ENCODE assay signal across 16 mouse cellular contexts in genomic region chr6:50329380-50329779, GRCm38 (mm10).
DNase-seq lines count a peak whose midpoint lies in the region; ATAC-seq and TF ChIP-seq lines count a peak whose summit lies in the region.
"Had no signal": no experiment of that assay in that cellular context is flagged by ENCODE, and none has a peak within 500 bp of the region (broad histone marks: within the 10 kb centered on the region; RNA-seq: fewer than 3 reads in every experiment).

No protein-coding gene starts in this region.

- WGBS in heart, embryonic 13.5 days: 75% methylated on average over 8 of the region's 8 CpGs
- 42% methylated on average over 8 of the region's 8 CpGs for WGBS in lung, postnatal 0 days
- 49% methylated on average over 8 of the region's 8 CpGs for WGBS in stomach, embryonic 16.5 days

- no peaks in the 10 kb centered on the region for H3K27me3 ChIP-seq in heart, embryonic 13.5 days (replicated peaks)
- no peaks in the 10 kb centered on the region for H3K27me3 ChIP-seq in lung, postnatal 0 days (replicated peaks; ENCODE audit: insufficient read depth, low read length)
- H3K27me3 ChIP-seq in stomach, embryonic 16.5 days (ENCODE audit: control insufficient read depth, insufficient read depth, low read length): no peaks in the 10 kb centered on the region
- H3K27me3 ChIP-seq: heart, embryonic 12.5 days; limb, embryonic 15.5 days; midbrain, embryonic 13.5 days had no signal

- no peak overlapping the region for H3K9ac ChIP-seq in heart, embryonic 13.5 days
- H3K9ac ChIP-seq in lung, postnatal 0 days (replicated peaks; ENCODE audit: low read depth): no peak overlapping the region
- H3K9ac ChIP-seq in stomach, embryonic 16.5 days (ENCODE audit: low read length): no peak overlapping the region; the same call in 1 of the 2 replicates
- H3K9ac ChIP-seq: heart, embryonic 12.5 days; limb, embryonic 15.5 days; liver, embryonic 14.5 days; midbrain, embryonic 13.5 days had no signal

- peaks cover 36% of the 10 kb centered on the region for H3K4me1 ChIP-seq in heart, embryonic 13.5 days
- H3K4me1 ChIP-seq in lung, postnatal 0 days (ENCODE audit: insufficient read depth, low read depth, low read length): no peaks in the 10 kb centered on the region; the same call in 1 of the 2 replicates
- peaks cover 11% of the 10 kb centered on the region for H3K4me1 ChIP-seq in stomach, embryonic 16.5 days (ENCODE audit: control insufficient read depth, insufficient read depth, low read length)
- H3K4me1 ChIP-seq: midbrain, embryonic 13.5 days had no signal

- no peak for ATAC-seq in heart, embryonic 13.5 days (ENCODE audit: extremely low read depth, insufficient number of reproducible peaks, low FRiP score, low TSS enrichment)
- peak; percentile 37 for ATAC-seq in lung, postnatal 0 days
- peak; percentile 51; the same call in 1 of the 2 replicates for ATAC-seq in stomach, embryonic 16.5 days (ENCODE audit: insufficient read depth, low FRiP score)
- ATAC-seq: midbrain, embryonic 13.5 days had no signal

- no peak for DNase-seq in heart, postnatal 14 days
- peak; percentile 16 to 24 for DNase-seq in lung, adult 18-20 months
- DNase-seq in lung, postnatal 14 days: no peak
- DNase-seq in lung, postnatal 0 days (ENCODE audit: low spot score): peak; percentile 33
- DNase-seq in gastrocnemius, postnatal 14 days: no peak
- DNase-seq: adrenal gland, postnatal 36 days; cerebellum, adult 9-10 months; kidney, adult 2 months; left cerebral cortex, postnatal 4 days had no signal

- intact Hi-C loops in heart, postnatal 14 days (cut with DNase I): no loop called here
- intact Hi-C loops in gastrocnemius, postnatal 14 days (cut with DNase I; ENCODE audit: low total_unique reads): no loop called here

- TF ChIP-seq CTCF in lung, postnatal 0 days (IDR thresholded peaks at IDR 0.05): no peak

- no peak overlapping the region for H3K4me3 ChIP-seq in heart, embryonic 13.5 days
- H3K4me3 ChIP-seq in lung, postnatal 0 days (ENCODE audit: low read depth, low read length): no peak overlapping the region
- no peak overlapping the region for H3K4me3 ChIP-seq in stomach, embryonic 16.5 days (replicated peaks; ENCODE audit: low read length)
- H3K4me3 ChIP-seq: heart, embryonic 12.5 days; limb, embryonic 15.5 days; midbrain, embryonic 13.5 days had no signal

- H3K4me2 ChIP-seq in heart, embryonic 13.5 days: no peak overlapping the region
- H3K4me2 ChIP-seq in lung, postnatal 0 days (replicated peaks; ENCODE audit: low read depth, low read length): peak overlapping the region; percentile 11; the same call in 1 of the 2 replicates
- H3K4me2 ChIP-seq in stomach, embryonic 16.5 days (ENCODE audit: low read depth, low read length): peak overlapping the region; percentile 19; the same call in 1 of the 2 replicates
- H3K4me2 ChIP-seq: heart, embryonic 12.5 days; limb, embryonic 15.5 days; midbrain, embryonic 13.5 days had no signal

- TF ChIP-seq EP300 in lung, postnatal 0 days (IDR thresholded peaks at IDR 0.05): no peak

- H3K36me3 ChIP-seq in heart, embryonic 13.5 days: peaks cover 10% of the 10 kb centered on the region
- no peaks in the 10 kb centered on the region for H3K36me3 ChIP-seq in lung, postnatal 0 days (ENCODE audit: insufficient read depth, low read length)
- 0 out of 2 replicates have a peak, but pooled peaks cover 2% of the 10 kb centered on the region for H3K36me3 ChIP-seq in stomach, embryonic 16.5 days (ENCODE audit: control insufficient read depth, insufficient read depth, low read length)
- H3K36me3 ChIP-seq: midbrain, embryonic 13.5 days had no signal

- H3K9me3 ChIP-seq in heart, embryonic 13.5 days: no peaks in the 10 kb centered on the region
- H3K9me3 ChIP-seq in lung, postnatal 0 days (ENCODE audit: low read length): no peaks in the 10 kb centered on the region
- H3K9me3 ChIP-seq in stomach, embryonic 16.5 days (replicated peaks; ENCODE audit: control insufficient read depth, low read length): no peaks in the 10 kb centered on the region
- H3K9me3 ChIP-seq: heart, embryonic 12.5 days; limb, embryonic 15.5 days; midbrain, embryonic 13.5 days had no signal

- peak overlapping the region; percentile 64 for H3K27ac ChIP-seq in heart, embryonic 13.5 days (replicated peaks)
- no peak overlapping the region for H3K27ac ChIP-seq in lung, postnatal 0 days (ENCODE audit: low read length)
- H3K27ac ChIP-seq in stomach, embryonic 16.5 days (ENCODE audit: low read length): peak overlapping the region; percentile 47
- H3K27ac ChIP-seq: kidney, postnatal 0 days; liver, embryonic 14.5 days; midbrain, embryonic 13.5 days had no signal

Comparison
In these comparisons a context has a peak if more than half of its experiments do, and no peak if none do; other contexts are left out.
1. DNase-seq: peak in lung, adult 18-20 months (2 of 2) and lung, postnatal 0 days (single experiment); none in heart, postnatal 14 days (0 of 2), lung, postnatal 14 days (single experiment) and gastrocnemius, postnatal 14 days (single experiment).